Mouse (Mus musculus): ENCODE results near the gene Dctn1.

DNA sequence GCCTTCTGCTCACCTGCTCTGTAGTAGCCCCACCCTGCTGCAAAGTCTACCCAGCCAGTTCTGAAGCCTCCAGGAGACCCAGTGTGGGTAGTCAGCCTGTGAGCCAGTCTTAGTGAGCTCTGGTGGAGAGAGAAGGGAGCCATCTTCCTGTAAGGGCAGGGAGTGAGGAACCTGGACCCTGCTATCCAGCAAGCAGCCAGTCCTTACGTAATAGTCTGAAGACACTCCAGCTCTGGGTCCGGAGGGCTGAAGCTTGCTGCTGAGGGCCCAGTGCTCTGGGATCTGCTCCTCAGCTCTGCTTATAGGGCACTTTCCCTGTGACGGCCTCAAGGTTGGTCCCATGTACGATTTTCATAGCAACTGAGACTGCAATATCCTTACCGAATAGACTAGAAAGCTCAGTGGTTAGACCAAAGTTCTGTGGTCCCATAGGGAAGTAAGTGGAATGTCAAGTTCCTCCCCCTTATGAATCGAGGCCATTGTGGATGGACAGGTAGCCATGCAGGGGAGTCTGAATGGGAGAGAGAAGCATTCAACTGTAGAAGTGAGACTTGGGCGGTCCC, 30.7 kb upstream of the Dctn1 start, which contains the start of gene Rtkn:
- no peak for TF ChIP-seq CTCF (IDR thresholded peaks at IDR 0.05; ENCODE audit: low read depth, low read length)
- no peak for TF ChIP-seq TAL1 (conservative IDR thresholded peaks at IDR 0.05; ENCODE audit: low read depth, low read length)
- TF ChIP-seq GATA1 (IDR thresholded peaks at IDR 0.05; ENCODE audit: borderline replicate concordance, low read length) = no peak
- TF ChIP-seq POLR2AphosphoS5 (IDR thresholded peaks at IDR 0.05; ENCODE audit: insufficient replicate concordance, low read depth, low read length) = no peak
- TF ChIP-seq GATA2 (IDR thresholded peaks at IDR 0.05; ENCODE audit: borderline replicate concordance, low read depth, low read length) = no peak

Data from G1E (cell line).